Mouse (Mus musculus) ovary, postnatal 10 days (tissue): ENCODE results near the gene Olfml2b.

Source experiments
- DNase-seq: peaks from one replicate; pipeline ENCODE4 v3.0.0; 2022; ENCODE audit warnings: low spot score

The Olfml2b gene

DNA sequence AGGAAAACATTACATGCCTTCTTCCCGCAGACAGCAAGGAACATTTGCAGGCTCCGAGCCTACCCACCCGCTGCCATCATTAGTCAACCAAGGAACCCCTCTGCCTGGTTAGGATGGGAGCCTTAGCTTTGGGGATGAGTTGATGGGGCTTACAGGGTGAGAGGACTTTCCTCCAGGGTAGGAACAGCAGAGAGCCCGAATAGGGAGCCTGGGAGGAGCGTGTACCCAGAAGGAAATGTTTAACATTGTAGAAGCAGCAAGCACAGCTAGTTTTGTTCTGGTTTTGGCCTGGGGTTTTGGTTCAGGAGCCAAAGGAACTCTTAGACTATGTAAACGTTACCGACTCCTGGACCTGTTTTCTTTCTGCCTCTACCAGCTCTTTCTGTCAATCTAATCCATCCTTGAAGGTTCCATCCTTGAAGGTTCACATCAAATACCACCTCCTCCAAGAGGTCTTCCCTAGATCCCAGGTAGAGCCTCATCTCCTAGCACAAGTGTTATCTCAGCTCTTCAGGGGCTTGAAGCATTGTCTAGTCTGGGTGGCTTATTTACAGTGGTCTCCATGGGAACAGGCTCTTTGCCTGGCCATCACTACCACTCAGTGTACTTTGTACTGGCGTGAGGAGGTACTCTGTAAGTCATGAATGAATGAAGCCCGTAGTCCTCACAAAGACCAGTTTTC is 2.4 kb downstream of the Olfml2b start:
- DNase-seq = no peak

DNA sequence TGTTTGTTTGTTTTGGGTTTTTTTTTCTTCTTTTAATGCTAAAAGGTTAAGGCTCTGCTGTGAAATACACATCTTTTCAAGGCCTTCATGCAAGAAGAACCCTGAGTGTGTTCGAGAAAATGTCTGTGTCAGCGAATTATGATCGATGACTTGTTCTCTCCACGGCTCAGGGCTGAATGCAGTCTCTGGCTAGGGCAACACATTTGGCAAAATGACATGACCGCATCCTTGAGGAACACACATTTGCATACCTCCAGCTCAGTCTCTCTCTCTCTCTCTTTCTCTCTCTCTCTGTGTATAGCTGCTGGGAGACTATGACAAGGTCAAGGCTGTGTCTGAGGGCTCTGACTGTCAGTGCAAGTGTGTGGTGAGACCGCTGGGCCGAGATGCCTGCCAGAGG is 3.0 kb downstream of the Olfml2b start:
- DNase-seq = no peak

DNA sequence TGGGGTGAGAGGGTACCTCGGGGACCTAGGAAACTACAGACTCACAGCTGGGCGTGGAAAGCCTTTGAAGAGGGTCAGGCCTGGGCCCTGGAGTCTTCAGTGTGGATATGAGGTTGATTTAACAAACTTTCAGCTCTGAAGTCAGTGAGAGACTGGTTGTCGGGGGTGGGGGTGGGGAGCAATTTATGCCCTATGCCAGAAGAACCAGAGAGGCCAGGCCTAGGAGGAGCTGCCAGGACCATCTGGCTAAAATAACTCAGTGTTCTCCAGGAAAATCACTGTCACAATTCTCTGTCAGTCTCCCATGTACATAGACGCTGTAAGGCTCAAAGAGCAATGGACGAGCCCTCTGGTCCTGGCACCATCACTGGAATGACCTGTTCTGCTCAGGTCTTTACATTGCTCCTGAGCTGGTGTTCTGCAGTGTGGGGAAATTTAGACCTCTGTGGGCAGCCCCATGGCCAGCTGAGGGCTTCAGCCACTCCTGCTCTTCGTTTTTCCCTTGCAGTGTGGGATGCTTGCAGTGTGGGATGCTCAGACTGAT is 3.7 kb downstream of the Olfml2b start:
- no peak for DNase-seq

DNA sequence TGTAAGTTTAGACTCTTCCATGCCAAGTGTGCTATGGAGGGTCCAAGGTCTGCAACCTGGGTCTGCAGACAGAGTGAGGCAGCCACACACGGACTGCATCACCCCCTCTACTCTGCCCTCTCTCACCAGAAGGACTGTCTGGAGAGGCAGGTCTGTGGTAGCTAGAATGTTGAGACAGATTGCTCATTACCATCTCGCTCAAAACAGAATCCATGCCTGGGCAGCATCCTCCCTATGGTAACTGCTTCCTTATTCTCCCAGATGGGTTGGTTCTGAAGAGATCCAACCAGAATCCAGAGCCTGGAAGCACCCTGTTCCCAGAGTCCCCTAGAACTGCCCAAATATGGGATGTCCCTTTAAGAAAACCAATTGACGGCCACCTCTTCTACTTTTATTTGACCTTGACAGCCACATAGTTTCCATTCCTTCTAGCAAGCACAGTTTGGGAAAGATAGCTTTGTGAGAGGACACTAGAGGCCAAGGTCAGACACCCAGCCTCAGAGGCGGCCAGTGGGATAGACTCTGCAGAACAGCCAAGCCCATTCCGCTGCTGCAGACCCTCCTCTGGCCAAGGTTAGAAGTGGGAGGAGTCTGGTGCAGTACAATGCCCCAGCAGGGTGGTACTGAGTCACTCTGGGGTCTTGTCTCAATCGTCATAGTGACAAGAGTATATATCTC is 6.9 kb downstream of the Olfml2b start:
- no peak for DNase-seq

DNA sequence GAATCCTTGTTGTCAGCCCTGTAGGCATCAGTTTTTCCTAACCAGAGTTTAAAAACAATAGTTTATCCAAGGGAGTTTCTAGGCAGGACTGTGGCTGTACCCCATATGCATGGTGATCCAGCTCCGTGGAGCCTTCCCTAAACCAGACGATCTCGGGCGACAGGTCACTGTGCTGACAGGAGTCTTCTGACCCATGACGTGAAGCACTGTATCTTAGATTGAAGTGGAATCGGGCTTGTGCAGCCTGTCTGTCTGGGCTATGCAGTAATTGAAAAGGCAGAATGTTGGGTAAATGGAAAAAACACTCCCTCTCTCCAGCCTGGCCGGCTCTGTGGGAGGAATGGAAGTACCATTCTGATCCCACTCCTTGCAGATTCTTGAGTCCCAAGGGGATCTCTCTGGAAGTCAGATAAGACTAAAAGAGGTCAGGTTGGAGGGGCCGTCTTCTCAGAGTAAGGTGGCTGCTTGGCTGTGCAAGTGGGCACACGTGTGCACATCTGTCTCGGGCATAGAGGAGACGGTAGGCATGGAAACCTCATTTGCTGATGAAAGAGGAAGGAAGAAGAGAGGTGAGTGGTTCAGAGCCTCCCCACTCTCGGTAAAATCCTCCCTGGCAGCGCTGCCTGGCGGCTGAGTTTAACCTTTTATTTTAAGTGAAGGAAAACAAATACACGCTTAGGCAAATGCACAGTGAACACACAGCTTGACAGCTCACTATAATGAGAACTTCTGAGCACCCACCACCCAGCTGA is 7.8 kb downstream of the Olfml2b start:
- DNase-seq = no peak

DNA sequence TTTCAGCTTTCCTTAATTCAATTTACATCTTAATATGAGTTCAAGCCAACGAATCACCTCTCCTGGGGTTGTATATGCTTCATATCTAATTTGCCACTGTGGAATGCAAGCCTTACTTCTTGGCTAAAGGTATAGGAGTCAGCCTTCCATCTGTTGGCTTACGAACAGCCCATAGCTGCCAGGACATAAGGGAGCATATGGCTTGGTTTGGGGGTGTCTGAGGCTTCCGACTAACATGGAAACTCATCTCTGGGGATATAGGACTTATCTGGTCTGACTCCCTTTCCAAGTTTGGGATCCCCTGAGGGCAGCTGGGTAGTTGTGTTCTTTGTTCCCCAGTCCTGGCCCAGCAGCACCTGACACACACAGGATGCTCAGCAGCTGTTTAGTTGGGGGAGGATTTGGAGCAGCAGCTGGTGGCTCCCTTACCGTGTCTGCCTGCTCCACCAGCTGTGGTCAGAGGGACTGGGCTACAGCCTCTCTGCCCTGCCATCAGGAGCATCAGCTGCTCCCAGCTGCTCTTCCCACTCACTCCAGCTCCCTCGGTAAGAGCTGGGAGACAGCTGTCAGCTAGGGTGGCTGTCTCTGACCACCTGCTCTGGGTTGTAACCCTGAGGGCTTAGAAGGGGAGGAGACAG is 11.1 kb downstream of the Olfml2b start:
- no peak for DNase-seq

DNA sequence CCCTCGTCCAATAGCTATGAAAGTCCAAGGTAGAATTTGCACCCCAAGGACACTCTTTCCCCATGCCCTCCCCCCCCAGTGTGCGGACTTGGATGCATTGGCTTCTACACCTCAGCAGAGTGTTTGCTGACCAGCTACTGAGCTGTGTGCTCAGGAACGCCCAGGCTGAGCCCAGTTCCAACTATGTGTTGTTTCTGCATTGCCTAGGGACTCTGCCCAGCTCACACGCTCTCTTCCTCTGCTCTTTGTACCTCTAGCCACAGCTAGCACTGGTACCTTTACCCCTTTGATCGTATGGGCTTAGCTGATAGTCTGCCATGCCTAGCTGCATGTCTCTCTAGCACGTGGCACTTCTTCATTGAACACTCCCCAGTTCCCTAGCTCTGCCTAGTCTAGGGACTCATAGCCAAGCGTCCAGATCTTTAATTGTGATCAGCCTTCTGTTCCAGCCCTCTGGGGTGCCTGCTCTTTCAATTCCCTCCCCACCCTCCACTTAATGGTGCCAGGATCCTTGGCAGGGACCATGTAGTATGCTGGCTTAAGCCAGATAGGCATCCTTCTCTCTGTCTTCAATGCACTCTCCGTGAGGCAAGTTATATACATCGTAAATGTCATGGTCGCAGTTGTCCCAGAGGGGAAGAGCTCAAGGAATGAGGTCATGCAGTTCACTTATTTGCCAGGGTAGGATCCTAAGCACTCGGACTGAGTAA is 12.3 kb downstream of the Olfml2b start:
- no peak for DNase-seq

DNA sequence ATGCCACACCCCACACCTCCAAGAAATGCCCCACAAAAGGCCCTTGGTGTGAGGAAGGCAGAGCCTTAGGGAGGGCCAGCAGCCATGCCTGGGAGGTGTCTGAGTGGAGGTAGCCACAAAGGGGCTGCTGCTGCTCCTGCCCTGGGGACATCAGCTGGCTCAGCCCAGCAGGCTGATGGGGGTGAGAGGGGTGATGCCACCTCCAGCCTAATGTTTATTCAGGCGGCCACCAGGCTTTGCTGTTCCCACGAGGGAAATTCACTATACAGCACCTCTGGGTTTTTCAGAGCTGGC is 12.8 kb downstream of the Olfml2b start:
- no peak for DNase-seq

DNA sequence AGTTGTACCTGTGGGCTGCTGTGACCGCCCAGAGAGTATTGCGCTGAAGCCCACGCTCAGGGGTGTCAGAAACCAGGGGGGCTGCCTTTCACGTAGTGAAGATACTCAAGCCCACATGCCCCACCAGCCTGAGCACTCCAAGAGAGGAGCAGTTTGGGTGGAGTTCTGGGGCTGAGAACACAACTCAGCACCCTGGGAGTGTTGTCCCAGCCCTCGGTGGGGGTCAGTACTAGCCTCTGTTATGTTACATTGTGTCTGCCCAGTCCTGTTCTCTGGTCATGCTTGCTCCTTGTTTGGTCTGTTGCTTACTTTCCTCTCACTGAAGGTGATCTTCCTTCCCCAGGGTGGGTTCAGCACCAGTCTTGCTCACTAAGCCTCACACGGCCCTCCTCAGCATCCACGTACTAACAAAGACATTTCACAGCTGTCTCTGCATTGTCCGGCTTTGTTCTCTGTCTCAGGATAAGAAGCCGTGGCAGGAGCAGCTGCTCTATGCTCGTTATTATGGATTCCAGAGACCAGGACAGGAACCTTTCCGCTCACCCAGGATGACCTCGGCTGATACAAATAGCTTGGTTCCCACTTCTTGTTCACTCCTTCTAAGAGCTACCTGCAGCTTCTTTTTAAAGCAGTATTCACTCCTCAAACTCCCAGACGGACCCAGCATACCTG is 13.4 kb downstream of the Olfml2b start:
- DNase-seq = no peak

DNA sequence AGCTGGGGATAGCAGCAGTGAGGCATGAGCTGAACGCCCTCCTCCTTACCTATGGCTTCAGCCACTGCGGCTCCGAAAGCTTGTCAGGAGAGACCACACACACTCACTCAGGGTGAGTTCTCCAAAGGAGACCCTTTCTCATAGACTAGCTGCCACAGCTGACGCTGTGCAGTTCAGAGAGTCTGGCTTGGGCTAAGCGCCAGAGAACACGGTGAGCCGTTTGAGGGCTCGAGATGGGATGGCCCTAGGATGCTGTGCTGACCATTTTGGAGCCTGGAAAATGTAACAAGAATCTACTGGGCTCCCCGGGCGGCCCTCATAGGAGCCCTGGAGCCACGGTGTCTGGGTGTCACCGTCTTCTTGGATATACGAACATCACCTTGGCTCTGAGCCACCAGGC is 14.9 kb downstream of the Olfml2b start:
- DNase-seq = no peak

DNA sequence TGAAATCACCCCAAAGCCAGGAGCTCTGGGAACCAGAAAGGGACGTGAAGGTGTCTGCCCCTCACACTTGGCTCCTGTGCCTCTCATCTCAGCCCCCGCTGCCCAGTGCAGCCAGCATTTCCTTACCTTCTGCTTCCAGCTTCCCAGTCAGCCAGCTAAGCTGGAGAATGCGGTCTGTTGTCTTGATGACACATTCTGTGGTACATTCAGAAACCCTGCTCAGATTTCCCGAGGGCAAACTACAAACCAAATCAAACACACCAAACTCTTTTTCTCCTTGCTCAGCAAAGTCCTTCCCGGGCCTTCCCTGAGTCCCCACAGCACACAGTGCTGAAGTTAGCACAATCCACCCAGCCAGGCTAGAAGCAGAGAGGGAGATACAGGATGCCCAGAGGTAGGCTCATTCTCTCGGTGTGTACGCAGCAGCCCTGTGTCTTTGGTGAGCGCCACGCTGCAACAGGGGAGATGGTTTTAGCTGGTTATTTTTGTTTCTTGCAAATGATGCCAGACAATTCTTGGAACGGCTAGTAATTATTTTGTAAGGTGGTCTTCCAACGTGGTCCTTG is 20.4 kb downstream of the Olfml2b start:
- DNase-seq = no peak

DNA sequence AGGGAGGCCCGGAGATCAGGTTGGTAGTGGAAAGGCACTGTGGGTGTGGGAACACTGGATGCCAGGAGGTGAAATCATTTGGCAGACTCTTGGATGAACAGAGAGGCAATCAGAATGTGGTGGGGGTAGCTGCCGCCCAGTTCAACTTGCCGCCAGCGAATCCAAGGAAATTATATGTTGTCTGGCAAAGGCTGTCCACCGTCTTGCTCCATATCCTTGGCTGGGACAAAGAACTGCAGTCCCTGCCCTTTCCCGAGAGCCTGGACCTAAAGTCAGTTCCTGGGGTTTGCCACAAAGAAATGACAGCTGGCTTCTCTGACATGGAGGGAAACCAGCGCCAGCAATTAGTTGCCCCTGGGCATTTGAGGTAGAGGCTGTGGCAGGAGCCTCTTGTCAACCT is 20.9 kb downstream of the Olfml2b start:
- no peak for DNase-seq

DNA sequence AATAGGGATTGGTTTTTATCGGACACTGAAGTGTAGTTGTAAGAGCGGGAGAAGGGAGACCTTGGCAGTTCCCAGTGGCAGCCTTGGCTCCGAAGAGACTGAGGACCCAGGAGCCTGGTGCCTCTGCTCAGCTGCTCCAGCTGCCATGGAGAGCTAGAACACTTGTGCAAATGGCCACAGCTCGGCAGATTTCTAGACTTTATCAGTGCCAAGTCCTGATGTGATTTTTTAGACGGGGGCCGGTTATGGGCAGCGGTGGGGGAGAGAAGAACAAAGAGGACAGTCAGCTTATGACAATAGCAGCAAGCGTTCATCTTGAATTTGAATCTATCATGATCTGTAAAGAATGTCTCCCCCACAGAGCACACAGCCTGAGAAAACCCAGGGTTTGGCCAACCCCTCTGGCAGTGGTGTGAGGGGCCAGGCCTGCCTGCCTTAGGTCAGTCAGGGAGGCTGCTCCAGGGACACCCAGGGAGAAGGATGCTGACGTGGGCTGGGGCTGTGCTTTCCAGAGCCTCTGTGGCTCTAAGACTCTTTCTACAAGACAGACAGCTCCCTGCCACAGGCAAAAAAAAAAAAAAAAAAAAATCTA is 29.9 kb downstream of the Olfml2b start:
- DNase-seq = no peak

DNA sequence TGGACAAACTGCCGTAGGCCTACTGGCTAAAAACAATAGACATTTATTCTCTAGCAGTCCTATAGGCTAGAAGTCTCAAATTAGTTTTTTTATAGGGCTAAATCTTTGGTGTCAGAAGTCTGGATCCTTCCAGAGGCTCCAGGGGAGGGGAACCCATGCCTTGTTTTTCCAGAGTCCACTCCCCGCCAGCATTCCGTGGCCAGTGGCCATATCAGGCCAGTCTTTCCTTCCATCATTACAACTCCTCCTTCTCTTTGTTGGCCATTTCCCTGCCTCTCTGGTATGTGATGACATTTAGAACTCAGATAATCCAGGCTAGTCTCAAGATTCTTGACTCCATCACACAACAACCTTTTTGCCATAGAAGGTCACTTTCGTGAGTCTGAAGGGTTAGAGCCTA is 33.3 kb downstream of the Olfml2b start:
- DNase-seq = no peak

DNA sequence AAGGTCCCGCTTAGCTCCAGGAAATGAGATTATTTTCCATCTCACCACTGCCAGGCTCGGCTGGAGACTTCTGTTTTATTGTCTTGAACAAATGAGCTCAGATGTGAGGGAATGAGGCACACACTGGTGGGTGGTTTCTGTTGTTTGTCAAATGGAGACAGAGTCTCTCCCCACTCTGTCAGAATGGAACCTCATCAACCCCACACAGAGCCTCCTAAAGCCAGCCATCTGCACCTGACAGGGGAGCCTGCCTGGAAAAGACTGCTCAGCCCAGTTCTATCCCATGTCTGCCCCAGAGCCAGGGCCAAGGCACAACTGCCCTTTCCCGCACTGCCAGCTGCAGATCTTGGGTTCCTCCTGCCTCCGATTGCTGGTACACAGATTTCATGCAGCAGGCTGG is 34.5 kb downstream of the Olfml2b start:
- no peak for DNase-seq

DNA sequence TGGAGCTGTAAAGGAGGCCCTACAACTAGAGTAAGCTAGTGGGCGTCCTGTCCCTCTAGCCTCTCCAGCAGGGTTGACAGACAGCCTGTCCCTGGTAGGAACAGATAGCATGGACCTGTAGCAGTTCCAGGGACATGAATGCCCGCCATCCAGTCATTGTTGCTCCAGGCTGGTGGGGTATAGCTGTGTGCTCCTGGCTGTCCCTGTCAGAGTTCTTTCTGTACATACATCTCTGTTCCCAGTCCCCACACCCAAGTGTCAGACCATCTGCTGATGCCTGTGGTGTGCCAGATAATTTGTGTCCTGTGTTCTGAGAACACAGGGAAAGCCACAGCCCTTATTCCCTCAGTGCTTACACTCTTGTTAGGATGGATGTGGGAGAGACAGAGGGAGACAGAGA is 35.3 kb downstream of the Olfml2b start:
- DNase-seq = no peak

DNA sequence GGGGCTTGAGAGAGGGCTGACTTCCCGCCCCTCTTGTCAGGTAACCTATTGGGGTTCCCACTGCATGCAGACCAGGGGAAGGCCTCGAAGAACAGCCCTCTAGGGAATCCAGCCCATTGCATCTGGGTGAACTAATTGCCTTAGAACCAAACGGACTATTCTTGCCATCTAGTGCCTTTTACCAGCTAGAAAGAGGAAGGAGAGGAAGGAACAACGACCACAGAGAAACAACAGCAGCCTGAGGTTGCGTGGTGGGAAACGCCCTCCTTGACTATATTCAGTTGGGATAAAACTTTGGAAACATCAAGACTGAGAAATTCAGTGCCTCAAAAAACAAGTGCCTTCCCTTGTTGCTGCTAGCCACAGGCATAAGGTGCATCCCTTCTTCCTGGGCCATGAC is 39.5 kb downstream of the Olfml2b start:
- DNase-seq = no peak

DNA sequence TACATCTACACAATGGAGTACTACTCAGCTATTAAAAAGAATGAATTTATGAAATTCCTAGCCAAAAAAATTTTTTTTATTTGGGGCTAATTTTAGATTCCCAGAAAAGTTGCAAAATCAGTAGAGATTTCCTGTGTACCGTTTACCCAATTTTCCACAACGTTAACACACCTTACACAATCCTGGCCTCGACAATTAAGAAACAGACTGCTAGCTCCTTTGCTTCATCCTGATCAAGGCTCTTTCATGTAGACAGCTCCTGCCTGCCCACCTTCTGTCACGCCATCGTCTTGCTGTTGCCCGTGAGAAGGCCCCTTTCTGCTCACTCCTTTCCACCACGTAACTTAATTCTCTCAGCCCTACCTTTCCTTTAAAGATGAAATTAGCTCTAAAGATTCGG is 45.4 kb downstream of the Olfml2b start:
- no peak for DNase-seq

DNA sequence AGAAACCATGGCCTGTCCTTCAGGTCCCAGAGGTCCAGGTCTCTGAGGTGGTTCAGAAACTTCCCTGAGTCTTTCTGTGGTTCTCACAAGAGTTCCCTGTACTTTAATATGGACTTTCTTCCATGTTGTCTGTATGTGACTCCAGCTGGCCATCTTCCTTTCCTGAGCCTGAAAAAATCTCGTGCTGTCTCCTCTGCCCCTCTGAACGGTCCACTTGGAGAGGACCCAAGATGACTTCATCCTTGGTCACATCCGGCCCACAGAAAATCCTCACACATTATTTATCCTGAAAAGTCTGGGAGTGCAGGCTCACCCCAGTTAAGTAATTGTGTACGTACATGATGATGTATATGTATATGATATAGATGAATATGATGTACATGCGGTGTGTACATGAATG is 47.0 kb downstream of the Olfml2b start:
- no peak for DNase-seq

DNA sequence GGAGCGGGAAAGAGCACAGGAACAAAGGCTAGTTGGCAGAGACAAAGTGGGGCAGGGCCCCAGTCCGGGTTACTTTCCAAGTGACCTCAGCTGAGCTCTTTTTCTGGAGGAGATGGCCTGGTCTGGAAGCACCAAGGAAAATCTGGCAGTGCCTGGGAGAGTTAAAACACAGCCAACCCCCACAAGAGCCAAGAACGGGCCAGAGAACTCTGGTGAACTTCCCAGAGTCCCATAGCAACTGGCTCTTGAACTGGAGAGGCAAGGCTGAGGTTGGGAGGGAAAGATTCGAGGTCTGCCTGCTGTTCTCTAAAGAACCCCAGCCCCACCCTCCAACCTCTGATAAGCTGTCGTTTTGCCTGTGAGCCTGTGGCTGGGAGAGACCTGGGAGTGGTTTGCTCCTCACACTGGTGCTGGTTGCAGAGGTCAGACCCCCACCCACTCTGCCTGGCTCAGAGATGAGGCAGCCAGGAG is 50.5 kb downstream of the Olfml2b start:
- DNase-seq = no peak

DNA sequence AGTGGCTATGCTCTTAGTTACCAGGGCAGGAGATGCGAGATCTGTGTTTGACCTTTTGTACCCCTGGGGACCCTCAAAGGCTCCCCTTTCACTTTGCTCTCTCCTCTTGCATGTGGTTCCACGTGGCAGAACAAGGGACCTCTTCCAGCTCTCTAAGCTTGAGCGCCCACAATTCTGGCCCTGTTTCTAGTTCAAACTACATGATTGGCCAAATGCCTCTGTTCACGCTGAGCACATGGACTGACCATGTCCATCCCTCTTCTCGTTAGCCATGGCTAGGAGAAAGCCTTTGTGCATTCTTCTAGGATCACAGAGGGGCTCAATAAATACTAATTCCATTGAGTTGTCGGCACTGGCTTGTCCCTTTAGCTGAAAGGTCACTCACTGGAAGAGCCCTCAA is 51.0 kb downstream of the Olfml2b start:
- no peak for DNase-seq
